1 mouse cellular context compared by ENCODE assay signal in genomic region chr7:46408606-46409005, GRCm38 (mm10).
TF ChIP-seq lines count a peak whose summit lies in the region.

No protein-coding gene starts in this region.

TF ChIP-seq in CH12.LX, 34 proteins besides CTCF, POLR2A, EP300 and RAD21:
- TF ChIP-seq MAZ (IDR thresholded peaks at IDR 0.05; ENCODE audit: low read depth, low read length) (no peak), USF1 (IDR thresholded peaks at IDR 0.05; ENCODE audit: low read depth, low read length) (no peak), IRF4 (IDR thresholded peaks at IDR 0.05; ENCODE audit: low read depth, low read length) (no peak), ZKSCAN1 (IDR thresholded peaks at IDR 0.05; ENCODE audit: borderline replicate concordance, low read depth, low read length) (no peak), MAX (IDR thresholded peaks at IDR 0.05; ENCODE audit: low read length) (no peak), HCFC1 (IDR thresholded peaks at IDR 0.05; ENCODE audit: low read depth, low read length) (no peak), MXI1 (IDR thresholded peaks at IDR 0.05; ENCODE audit: low read depth, low read length) (no peak), NELFE (IDR thresholded peaks at IDR 0.05; ENCODE audit: low read depth, low read length) (no peak), MEF2A (IDR thresholded peaks at IDR 0.05; ENCODE audit: borderline replicate concordance, low read depth, low read length) (no peak), MAFK (IDR thresholded peaks at IDR 0.05; ENCODE audit: insufficient replicate concordance, low read length) (no peak)
